Mouse (Mus musculus) spleen, postnatal 14 days (tissue): ENCODE data around the gene Pmm1.

ENCODE experiments used
- DNase-seq, 2 experiments: peaks; one replicate each; pipeline ENCODE4 v3.0.0; 2021 to 2022; ENCODE audit warnings: low spot score in 2 of 2

Pmm1 gene

GRCm38 (mm10) chr15:81956457-81956856 lies 4.3 kb downstream of the Pmm1 start:
- peak in 1 of 2 experiments; percentile 53 for DNase-seq

DNA sequence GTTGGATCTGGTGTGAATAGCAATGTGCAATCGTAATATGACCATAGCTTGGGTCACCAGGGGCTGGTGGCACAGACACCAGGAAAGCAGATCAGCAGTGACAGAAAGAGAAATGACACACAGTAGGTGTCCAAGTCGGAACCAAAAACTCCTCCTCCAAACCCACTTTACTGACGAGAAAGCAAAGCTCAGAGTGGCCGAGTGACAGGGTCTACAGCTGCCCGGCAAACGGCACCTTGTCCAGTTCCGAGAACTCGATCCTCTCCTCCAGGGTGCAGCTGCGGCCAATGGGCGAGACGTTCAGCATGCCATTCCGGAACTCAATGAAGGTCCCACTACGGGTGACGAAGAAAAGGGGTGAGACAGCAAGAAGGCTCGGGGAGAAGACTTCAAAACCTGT lies 5.3 kb downstream of the Pmm1 start:
- DNase-seq: no peak

GRCm38 (mm10) chr15:81954716-81955115 lies 6.0 kb downstream of the Pmm1 start:
- no peak for DNase-seq

GRCm38 (mm10) chr15:81954151-81954583 lies 6.6 kb downstream of the Pmm1 start:
- no peak for DNase-seq

GRCm38 (mm10) chr15:81952310-81952709 lies 8.4 kb downstream of the Pmm1 start:
- no peak for DNase-seq

DNA sequence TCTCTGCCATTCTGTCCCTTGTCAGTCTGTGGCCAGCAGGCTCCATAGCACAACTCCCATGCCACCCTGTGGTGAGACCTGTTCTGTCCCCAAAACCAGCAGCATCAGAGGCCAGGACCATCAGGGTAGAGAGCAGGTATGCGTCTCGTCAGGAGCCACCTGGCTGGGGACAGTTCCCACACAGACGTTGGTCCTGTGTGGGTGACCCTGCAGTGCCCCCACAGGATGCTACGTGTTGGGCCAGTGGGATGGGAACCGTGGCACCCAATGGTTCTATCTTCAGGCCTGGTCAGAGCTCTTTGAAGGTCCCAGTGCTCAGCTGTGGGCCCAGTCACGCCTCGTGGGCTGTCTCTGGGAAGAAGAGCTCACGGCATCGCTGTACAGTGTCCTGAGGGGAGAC lies 9.6 kb downstream of the Pmm1 start:
- no peak for DNase-seq

DNA sequence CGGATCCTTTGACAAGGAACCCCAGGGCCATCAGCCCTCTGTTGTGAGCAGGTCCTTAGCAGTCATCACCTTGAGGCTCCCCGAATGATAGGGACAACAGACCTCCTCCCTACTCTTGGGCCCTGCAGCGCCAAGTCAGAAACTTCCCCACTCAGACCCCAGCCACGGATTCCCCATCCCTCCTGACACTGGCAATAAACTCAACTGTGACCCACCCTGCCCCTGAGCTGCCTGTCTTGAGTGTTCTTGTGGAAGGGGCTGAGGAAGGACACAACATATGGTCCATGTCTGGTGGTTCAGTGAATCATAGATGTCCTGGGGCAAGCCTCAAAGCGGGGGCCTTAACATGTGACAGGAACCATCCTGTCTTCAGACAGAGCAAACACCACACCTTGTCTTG lies 10.0 kb downstream of the Pmm1 start:
- DNase-seq: no peak

- DNase-seq: no peak
Observed at GRCm38 (mm10) chr15:81949476-81950131, 11.1 kb downstream of the Pmm1 start.

GRCm38 (mm10) chr15:81949076-81949475 lies 11.7 kb downstream of the Pmm1 start:
- DNase-seq: no peak

DNA sequence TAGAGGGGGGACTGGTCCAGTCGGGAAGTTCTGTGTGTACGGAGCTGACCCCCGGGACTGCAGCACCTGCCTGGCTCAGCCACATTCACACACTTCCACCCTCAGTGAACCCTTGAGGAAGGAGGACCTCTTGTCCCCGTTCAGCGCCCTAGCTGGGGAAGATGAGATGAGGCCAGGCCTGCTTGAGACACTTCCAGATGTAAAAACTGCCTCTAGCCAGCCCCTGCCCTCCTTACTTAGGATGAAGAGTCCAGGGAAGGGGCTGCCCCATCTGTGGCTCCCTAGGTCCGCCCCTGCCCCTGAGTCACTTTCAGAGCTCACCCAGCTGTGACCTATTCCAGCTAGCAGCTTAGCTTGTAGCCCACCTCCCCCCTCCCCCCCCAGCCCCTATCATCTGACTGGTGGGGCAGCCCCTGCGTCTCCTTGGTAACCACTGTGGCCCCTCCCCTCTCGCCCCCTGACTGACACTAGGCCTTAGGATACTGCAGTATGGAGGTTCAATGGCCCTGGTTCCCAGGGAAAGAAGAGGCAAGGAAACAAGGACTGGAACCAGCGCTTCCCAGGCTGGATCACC lies 17.5 kb downstream of the Pmm1 start:
- no peak for DNase-seq

- DNase-seq: no peak
Observed at GRCm38 (mm10) chr15:81941010-81941409, 19.7 kb downstream of the Pmm1 start.

- no peak for DNase-seq
Observed at GRCm38 (mm10) chr15:81940219-81940618, 20.5 kb downstream of the Pmm1 start.

DNA sequence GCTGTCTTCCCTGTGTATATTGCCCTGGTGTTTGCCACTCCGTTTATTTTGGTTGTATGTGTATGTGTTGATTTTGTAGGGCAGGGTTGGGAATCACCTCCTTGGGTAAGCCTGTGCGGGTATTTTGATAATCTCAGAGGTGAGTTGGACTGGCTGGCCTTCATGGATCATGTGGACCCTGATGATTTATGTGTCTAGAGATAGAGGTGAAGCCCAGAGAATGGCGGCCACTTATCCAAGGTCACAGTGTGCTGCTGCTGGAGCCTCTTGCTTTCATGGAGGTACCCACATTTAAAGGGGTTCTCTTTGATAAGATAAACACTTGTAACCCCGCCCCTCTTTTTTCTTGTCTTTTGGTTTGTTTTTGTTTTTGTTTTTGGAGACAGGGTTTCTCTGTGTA lies 21.0 kb downstream of the Pmm1 start:
- no peak for DNase-seq

GRCm38 (mm10) chr15:81939157-81939715 lies 21.5 kb downstream of the Pmm1 start:
- no peak for DNase-seq

DNA sequence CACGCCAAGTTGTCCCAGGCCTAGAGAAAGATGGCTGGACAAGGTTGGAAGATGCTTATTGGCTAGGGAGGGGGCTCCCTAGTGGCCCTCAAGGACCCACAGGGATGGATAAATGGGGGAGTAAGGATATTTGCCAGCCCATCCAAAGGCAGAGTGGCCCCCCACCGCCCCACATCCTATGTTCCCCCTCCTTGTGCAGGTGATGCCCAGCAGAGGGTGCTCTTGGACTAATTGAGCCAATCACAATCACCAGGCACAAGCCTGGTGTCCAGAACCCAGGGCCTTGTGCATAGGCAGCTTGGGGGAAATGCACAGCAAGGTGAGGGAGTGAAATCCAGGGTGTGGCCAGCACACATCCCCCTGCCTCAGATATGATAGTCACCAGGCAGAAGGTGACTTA lies 22.5 kb downstream of the Pmm1 start:
- DNase-seq: peak in 1 of 2 experiments; percentile 40

DNA sequence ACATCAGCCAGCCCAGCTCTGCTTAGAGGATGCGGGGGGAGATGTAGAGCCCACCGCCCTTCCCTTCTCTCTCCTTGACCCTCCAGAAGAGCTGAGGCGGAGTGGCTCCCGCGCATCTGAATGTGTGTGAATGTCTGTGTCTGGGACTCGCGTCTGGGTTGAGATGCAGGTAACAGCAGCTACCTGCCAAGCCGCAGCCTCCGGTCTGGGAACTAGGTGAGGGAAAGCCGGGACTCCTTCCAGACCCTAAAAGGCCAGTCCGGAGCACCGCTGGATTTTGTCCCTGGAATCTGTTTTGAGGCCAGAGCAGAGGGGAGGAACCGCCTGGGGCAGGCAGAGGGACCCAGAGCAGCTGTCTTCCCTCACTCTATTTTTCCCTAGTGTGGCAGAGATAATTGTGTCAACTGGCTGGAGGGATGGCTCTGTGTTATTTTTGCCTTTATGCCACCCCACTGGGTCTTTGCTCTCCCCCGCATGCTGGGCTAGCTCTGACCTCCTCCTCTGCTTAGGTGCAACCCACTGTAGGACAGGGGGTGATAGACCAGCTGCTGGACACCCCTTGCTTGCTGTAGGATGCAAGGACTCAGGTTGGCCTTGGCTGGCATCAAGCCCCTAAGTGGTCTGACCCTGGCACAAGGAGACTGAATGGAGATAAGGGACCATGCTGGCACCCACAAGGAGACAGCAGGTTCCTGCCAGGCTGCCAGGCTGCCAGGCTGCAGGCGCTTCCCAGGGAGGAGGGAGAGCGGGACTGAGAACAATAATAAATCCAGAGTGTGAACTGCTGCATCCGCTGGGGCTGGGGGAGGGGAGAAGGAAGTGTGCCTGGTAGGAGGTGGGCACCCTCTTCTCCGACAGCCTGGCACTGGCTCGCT lies 23.4 kb downstream of the Pmm1 start:
- no peak for DNase-seq

GRCm38 (mm10) chr15:81936679-81937078 lies 24.1 kb downstream of the Pmm1 start, which contains the start of gene Csdc2:
Csdc2 (plus strand) TSS chr15:81936759.
- DNase-seq: no peak

DNA sequence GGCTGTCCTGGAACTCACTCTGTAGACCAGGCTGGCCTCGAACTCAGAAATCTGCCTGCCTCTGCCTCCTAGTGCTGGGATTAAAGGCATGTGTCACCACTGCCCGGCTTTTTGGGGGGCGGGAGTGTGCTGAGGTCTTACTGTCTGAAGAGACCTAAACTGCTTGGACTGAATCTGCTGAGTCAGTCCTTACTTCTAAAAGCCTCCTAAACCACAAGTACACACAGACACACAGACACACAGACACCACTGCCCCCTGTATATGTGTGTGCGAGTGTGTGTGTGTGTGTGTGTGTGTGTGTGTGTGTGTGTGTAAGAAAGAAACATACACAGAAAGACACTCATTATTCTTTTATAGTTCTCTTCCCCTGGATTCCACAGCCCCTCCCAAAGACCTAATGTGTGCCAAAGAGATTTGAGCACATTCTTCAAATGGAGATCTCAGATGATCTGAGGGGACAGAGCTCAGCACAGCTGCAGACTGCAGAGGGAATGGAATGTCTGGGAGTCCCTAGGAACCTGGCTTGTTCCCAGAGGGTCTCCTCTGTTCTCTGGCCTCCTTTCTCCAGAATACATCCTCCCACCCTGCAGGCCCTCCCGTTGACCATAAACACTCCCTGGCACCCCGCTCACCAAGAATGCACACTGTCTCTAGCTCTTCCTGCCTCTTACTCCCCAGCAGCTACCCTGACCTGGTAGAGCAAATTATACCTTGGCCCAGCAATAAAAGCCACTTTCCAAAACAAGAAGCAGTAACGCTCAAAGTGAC lies 24.7 kb downstream of the Pmm1 start:
- DNase-seq: no peak

GRCm38 (mm10) chr15:81933986-81934385 lies 26.7 kb downstream of the Pmm1 start:
- DNase-seq: no peak

DNA sequence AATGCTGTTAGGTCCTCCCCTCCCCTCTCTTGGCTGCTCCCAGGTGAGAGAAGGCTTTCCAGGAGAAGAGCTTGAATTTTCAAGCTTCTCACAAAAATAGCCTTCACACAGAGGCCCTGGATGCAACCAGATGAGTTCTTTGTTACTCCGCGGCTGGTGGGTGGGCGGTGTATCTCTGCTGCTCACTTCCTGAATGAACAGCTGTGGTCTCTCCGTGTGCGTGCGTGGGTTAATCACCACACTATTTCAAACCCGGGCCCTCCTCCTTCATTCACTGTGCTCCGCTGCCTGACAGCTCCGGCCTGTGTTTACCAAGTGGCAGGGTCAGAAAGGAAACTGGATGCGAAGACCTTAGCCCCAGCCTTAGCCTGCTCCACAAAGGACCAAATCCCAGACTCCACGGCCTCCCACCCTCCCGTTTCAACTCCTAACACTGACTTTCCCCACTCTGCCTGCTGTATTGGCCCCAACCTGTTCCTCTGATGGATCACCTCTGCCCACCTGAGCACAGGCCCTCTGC lies 27.7 kb downstream of the Pmm1 start:
- peak in 1 of 2 experiments; percentile 33 for DNase-seq

GRCm38 (mm10) chr15:81928277-81928676 lies 32.5 kb downstream of the Pmm1 start:
- peak in 1 of 2 experiments; percentile 46 for DNase-seq
